Mouse (Mus musculus) urinary bladder, postnatal 10 days (tissue): Measurements from ENCODE around the gene Tcl1b4.
"Not testable (repeated sequence)": the region's sequence is repeated elsewhere in the genome, so short reads cannot be mapped to it uniquely, and the experiment has no call there.

Experiments
- DNase-seq: peaks from one replicate; pipeline ENCODE4 v3.0.0; 2022; ENCODE audit warnings: low spot score

The Tcl1b4 gene

DNA sequence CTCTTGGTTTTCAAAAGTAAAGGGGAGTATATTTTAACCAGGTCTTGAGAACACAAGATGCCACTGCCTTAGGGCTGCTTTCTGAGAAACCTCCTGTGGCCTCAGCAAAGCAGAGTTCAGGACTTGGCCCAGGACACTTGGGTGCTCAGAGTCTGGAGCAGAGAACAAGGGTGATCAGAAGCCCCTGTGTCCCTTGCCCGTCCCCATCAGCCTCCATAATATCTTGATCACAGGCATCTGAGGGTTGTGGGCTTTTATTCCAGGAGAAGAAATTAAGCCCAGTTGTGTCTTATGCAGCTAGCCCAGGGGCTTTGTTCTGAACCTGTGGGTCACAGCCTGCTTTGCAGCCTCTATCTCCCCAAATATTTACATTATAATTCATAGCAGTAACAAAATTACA lies at the start of gene Tcl1b4:
TSS of gene Tcl1b4 (plus strand) at position 301 of the 400 bp plus-strand sequence.
- DNase-seq = not testable (repeated sequence)

- DNase-seq = not testable (repeated sequence)
Measured at GRCm38 (mm10) chr12:105155286-105155685, 46.5 kb upstream of the Tcl1b4 start.

- no peak for DNase-seq
Measured at GRCm38 (mm10) chr12:105158842-105159241, 42.9 kb upstream of the Tcl1b4 start.

- DNase-seq = no peak
Measured at GRCm38 (mm10) chr12:105159390-105159789, 42.4 kb upstream of the Tcl1b4 start, which contains the start of gene Tcl1b1. Tcl1b1 (plus strand) TSS chr12:105159690.

- no peak for DNase-seq
Measured at GRCm38 (mm10) chr12:105166734-105167133, 35.0 kb upstream of the Tcl1b4 start.

DNA sequence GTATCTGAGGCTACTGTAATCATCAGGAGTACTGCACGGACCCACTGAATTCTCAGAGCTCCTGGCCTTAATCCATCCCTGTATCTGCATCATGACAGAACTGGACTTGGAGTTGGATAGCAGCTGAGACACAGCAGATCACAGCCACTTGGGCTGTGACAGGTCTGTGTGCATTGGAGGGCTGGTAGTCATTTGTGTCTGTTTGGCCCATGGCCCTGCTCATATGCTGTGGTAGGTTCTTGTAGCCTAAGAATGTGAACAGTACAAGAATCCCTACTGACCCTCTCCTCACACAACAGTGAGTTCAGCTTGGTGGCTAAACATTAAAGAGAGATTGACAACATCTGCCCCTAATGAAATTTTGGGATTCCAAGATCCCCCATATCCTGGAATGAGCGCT lies 28.4 kb upstream of the Tcl1b4 start:
- no peak for DNase-seq

DNA sequence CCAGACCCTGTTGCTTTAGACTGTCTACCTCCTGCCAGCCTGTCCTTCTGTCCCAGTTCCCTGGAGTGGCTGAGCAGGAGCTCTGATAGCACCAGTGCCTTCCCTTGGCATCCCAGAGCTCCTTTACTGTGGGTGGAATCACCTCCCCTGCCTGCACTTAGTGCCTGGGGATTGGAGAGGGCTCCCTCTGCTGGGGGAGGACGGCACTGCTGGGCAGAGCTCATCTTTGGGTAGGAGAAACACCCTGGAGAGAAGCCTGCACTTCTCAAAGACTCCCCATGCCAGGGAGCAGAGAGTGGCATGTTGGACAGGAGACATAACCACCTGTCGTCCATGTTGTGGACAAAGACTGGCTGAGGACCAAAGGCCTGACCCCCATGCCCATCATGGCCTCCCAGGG lies 27.4 kb upstream of the Tcl1b4 start:
- not testable (repeated sequence) for DNase-seq

- DNase-seq = not testable (repeated sequence)
Measured at GRCm38 (mm10) chr12:105176044-105176443, 25.7 kb upstream of the Tcl1b4 start, which contains the start of gene Tcl1b5. Tcl1b5 (plus strand) TSS chr12:105176344.

DNA sequence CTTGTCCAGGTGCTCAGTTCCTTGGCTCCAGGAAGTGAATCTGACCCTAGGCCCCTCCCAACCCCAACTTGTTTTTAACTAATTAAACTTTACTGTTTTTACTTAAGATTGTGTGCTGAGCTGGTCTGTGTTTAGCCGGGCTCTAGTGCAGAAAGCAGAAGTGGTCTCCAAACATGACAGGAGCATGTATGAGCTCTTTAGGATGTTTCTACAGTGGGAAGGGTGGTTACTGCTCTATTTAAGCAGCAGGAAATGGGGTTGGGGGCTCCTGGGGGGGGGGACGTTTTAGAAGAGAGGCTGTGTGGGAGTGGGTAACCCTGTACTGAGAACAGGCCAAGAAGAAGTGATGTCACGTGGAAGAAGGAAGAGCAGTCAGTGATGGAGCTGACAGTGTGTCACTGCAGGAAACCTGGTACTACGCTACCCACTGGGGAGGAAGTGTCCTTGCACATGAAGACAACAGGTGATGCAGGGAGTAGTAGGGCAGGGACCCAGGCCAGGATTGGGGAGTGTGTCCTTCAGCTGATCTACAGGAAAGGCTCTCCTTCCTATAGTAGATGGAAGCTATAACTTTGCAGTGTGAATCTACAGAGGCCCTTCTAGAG lies 20.6 kb upstream of the Tcl1b4 start:
- not testable (repeated sequence) for DNase-seq

GRCm38 (mm10) chr12:105188980-105189379 lies 12.8 kb upstream of the Tcl1b4 start:
- not testable (repeated sequence) for DNase-seq

DNA sequence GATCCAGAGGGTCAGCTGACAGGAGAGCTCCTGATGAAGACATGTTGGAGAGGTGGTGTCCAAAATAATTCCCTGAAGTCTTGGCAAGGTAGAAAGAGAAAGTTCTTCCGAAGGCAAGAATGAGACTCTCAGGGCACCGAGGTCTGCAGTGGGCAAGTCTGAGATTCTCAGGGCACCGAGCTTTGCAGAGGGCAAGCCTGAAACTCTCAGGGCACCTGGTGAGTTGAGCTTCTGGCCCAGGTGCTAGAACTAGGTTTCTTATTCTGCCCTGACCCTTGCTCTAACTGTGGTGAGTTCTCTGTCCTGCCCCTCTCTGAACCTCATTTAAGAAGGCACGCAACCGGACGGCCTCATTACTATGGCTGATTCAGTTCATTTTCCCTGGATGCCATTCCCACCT lies 11.0 kb upstream of the Tcl1b4 start, which contains the start of gene Tcl1b3:
TSS of gene Tcl1b3 (plus strand) at position 301 of the 400 bp plus-strand sequence.
- not testable (repeated sequence) for DNase-seq

DNA sequence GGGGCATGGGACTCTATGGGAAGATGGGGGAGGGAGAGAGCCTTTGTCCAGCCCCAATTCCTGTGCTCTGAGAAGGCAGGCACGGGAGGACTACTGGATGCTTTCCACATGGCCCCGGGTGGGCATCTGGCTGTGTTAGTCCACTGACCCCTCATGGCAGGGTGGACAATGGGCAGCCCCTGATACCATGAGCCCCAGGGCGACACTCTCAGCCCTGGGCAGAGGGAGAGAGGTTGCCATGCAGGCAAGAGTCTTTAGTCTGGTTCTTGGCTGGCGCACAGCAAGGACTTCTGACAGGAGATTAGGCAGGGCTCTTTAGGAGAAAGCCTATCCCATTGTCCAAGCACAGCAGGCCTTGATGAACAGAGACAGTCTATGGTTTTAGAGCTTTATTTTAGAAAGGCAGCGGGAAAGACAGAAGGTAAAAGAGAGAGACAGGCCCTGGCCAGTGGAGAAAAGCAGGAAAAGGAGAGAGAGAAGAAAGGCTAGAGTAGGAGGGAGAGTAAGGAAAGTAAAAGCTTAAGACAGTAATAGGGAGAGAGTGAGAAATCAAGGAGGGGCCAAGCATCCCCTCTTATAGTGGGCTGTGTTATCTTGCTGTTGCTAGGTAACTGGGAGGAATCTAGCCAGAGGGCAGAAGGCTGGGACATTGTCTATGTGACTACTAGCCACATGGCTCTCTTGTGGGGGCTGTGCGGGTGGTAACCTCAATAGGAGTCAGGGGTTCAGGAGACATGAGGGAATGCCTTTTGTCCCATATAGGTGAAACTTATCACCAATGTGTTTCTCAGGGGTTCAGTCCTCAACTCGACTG lies 1.9 kb upstream of the Tcl1b4 start:
- DNase-seq = not testable (repeated sequence)

GRCm38 (mm10) chr12:105207071-105207470 lies 5.3 kb downstream of the Tcl1b4 start:
- DNase-seq = no peak

GRCm38 (mm10) chr12:105208441-105208840 lies 6.7 kb downstream of the Tcl1b4 start:
- DNase-seq = no peak

GRCm38 (mm10) chr12:105209231-105209630 lies 7.5 kb downstream of the Tcl1b4 start:
- DNase-seq = no peak

- no peak for DNase-seq
Measured at GRCm38 (mm10) chr12:105217101-105217760, 15.5 kb downstream of the Tcl1b4 start.

DNA sequence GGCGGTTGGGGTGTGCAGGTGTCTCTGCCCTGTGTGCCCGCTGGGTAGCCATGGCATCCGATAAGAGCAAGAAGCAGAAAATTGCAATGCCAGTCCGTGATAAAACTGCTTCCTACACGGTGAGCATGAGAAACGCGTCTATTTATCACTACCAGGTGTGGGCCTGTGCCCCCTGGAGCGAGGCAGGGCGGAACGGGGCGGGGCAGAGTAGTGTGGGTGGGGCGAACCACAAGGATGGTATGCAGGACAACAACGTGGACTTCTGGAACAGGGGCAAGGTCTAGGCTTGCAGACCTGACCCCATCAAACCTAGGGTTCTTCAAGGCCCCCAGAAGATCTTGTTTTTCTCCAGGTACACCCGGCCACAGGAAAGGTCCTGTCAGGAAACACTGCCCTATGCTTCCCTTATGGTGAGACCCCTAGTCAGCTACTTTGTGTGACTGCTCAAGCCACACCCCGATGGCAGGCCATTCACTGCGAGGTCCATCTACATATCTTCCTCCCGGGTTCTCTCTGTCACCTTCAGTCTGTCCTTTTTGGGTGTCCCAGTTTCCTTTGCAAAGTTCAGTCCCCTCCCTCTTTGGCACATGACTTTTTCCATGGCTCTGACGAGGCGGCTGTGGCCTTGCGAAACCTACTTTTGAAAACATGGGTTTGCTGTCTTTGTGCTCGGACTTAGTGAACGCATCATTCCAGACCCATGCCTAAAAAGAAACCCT lies 21.0 kb downstream of the Tcl1b4 start, which contains the start of gene Tcl1:
TSS of gene Tcl1 (minus strand) at position 193 of the 719 bp plus-strand sequence.
- no peak for DNase-seq

DNA sequence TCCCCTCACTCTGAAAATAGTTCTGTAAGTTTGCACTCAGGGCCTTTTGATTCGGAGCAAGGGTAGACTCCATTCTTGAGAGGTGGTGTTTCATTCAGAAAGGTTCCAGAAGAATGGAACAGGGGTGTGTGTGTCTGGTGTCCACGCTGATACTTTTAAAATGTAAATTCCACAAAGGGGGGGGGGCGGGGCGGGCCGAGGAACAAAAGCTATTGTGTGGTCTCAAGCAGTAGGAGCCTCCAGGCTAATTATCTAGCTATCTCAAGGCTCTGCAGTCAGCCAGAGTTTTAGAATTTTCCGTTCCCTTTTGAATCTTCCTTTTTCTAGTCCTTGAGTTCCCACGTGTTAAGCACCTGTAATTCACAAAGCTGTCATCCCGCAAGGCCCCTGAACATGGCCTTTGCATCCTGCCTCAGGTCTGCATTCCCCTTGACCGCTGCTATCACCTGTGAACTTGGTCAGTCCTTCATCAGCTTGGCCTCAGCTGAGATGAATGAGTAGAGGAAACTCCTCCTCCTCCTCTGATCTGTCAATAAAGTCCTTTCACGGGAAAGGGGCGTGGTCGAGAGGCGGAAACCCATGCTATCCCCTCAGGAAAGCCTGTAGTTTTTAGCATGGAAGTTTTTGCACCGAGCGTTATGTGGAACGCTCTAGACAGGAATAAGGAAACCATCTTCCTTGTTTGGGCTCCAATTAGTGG lies 23.0 kb downstream of the Tcl1b4 start:
- DNase-seq = no peak

DNA sequence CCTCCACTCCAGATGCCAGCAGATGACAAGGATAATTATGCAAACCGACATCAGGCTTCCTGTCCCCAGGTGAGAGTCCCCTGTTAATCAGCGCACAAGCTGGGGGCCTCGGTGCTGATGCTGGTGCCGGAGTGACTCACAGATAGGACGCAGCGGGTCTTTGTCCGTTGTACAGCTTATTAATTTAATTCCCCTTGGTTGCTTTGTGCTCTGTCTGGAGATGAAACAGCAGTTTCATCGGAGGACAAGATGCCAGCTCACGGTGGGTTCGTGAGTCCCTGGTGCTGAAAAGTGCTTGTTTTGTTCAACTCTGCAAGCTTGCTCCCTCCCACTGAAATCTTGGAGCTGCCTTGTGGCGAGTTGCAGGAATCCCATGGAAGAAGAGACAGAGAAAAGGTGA lies 32.6 kb downstream of the Tcl1b4 start:
- DNase-seq = no peak

GRCm38 (mm10) chr12:105235091-105235490 lies 33.3 kb downstream of the Tcl1b4 start:
- DNase-seq = no peak

- no peak for DNase-seq
Measured at GRCm38 (mm10) chr12:105239060-105239459, 37.3 kb downstream of the Tcl1b4 start.
